Mouse (Mus musculus): ENCODE data around the gene Daam2.

DNA sequence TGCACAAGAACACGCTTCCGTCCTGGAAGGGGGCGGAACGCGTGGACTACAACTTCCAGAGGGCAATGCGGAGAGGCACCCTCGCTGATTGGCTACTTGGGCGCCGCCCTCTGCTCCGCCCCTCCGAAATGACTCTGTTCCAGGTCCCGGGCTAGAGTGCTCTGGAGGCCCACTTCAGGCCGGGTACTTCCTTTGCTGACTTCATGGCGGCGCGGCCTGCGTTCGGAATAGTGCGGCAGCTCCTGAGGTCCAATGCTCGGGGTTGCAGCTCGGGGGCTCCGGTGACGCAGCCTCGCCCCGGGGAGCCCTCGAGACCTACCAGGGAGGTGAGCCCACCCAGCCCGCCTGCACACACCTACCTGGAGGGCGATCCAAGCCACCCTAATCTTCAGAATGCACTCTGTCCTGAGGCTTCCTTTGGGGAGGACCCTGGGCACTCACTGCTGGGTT is 135.9 kb downstream of the Daam2 start, which contains the start of gene Mocs1:
- TF ChIP-seq POLR2A (IDR thresholded peaks at IDR 0.05; ENCODE audit: borderline replicate concordance, extremely low read depth, low read depth, low read length), result peak; percentile 92; the same call in 1 of the 2 replicates
- TF ChIP-seq CTCF (IDR thresholded peaks at IDR 0.05; ENCODE audit: insufficient read depth, low read length), result no peak
